Mouse (Mus musculus) myocyte (in vitro differentiated cells): ENCODE results near the gene Fbxo36.

Experiments used
- CEBPB ChIP-seq: IDR thresholded peaks from 2 replicates; pipeline ENCODE4 v1.6.1; 2011; ENCODE audit warnings: mild to moderate bottlenecking, moderate library complexity; ENCODE audit not compliant: poor library complexity, insufficient read depth, severe bottlenecking
- E2F4 ChIP-seq: IDR thresholded peaks from one replicate; pipeline ENCODE4 v1.6.1; 2011; ENCODE audit warnings: mild to moderate bottlenecking, control low read depth, moderate library complexity; ENCODE audit not compliant: insufficient read depth
- MAX ChIP-seq: IDR thresholded peaks from one replicate; pipeline ENCODE4 v1.6.1; 2011; ENCODE audit warnings: low read depth, mild to moderate bottlenecking, control low read depth
- MYOD1 ChIP-seq, 3 experiments: IDR thresholded peaks; one replicate each; pipeline ENCODE4 v1.6.1; 2011; ENCODE audit warnings: control low read depth in 2 of 3, low read depth in 2 of 3, mild to moderate bottlenecking in 2 of 3, moderate library complexity in 1 of 3; ENCODE audit not compliant: insufficient read length in 2 of 3, control insufficient read depth in 1 of 3
- MYOG ChIP-seq, 3 experiments: IDR thresholded peaks; one replicate each; pipeline ENCODE4 v1.6.1; 2011; ENCODE audit warnings: control low read depth in 2 of 3, low read depth in 2 of 3, mild to moderate bottlenecking in 2 of 3; ENCODE audit not compliant: insufficient read length in 2 of 3, control insufficient read depth in 1 of 3, insufficient read depth in 1 of 3
- POLR2A ChIP-seq: IDR thresholded peaks from one replicate; pipeline ENCODE4 v1.6.1; 2011; ENCODE audit warnings: low read depth, mild to moderate bottlenecking, control low read depth, moderate library complexity; ENCODE audit not compliant: insufficient read length
- POLR2AphosphoS2 ChIP-seq: IDR thresholded peaks from one replicate; pipeline ENCODE4 v1.6.1; 2011; ENCODE audit warnings: low read depth, control low read depth; ENCODE audit not compliant: insufficient read length
- REST ChIP-seq: IDR thresholded peaks from one replicate; pipeline ENCODE4 v1.6.1; 2011; ENCODE audit warnings: mild to moderate bottlenecking, control low read depth, moderate library complexity; ENCODE audit not compliant: insufficient read depth, insufficient read length
- SRF ChIP-seq: IDR thresholded peaks from one replicate; pipeline ENCODE4 v1.6.1; 2011; ENCODE audit warnings: low read depth; ENCODE audit not compliant: control insufficient read depth, insufficient read length
- TCF12 ChIP-seq: IDR thresholded peaks from one replicate; pipeline ENCODE4 v1.6.1; 2011; ENCODE audit warnings: mild to moderate bottlenecking, control low read depth; ENCODE audit not compliant: poor library complexity, insufficient read depth, severe bottlenecking
- TCF3 ChIP-seq: IDR thresholded peaks from one replicate; pipeline ENCODE4 v1.6.1; 2011; ENCODE audit warnings: low read depth, control low read depth; ENCODE audit not compliant: insufficient read length
- USF1 ChIP-seq: IDR thresholded peaks from one replicate; pipeline ENCODE4 v1.6.1; 2011; ENCODE audit warnings: low read depth, mild to moderate bottlenecking, control low read depth, moderate library complexity

DNA sequence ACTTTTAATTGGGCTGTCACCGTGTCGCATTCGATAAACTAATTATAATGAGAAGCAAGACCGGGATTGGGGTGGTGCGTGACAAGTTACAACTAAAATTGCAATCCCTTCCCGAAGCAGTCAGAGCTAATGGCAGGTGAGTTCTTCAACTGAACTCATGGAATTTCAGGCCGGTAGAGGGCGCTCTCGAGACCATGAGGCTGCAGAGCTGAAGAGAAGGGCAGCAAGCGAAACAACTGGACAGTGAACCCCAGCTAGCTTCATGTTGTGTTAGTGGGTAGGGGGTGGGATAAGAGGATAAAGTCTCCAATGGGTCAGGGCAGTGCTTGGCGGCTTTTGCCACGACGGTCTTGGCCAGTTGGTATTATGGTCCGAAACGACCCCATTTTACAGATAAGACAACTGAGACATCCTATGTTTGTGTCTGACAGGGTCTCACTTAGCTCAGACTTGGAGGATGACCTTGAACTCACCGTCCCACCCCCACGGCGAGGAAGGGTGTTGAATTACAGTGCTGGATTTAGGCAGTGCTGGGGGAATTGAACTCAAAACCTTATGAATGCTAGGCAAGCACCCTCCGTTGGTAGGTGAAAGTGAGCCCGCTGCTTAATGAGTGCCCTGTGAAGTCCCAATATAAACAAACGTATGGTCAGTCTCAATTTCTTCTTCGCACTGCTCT is 94.0 kb downstream of the Fbxo36 start:
- TF ChIP-seq MAX (no peak), POLR2A (no peak), E2F4 (no peak), POLR2AphosphoS2 (no peak), REST (no peak), TCF3 (no peak), USF1 (no peak), MYOD1 (IDR thresholded peaks at IDR 0.05; ENCODE audit: control insufficient read depth in 1 of 3, insufficient read length in 2 of 3, low read depth in 2 of 3) (no peak), CEBPB (no peak), TCF12 (no peak), SRF (no peak), MYOG (IDR thresholded peaks at IDR 0.05; ENCODE audit: control insufficient read depth in 1 of 3, insufficient read depth in 1 of 3, insufficient read length in 2 of 3, low read depth in 2 of 3) (no peak)
